Mouse (Mus musculus) lung, embryonic 15.5 days (tissue): ENCODE results near the gene Heatr6. TPM values are rescaled to one million over a fixed set of nuclear protein-coding genes. Genes with fewer than 3 reads are reported as not detected.

Source experiments
- ATAC-seq: fragments of 200-750 bp; cut with Nextera tagmentation; 2 replicates; pipeline ENCODE4 v1.8.0; 2017; ENCODE audit warnings: moderate number of reproducible peaks, borderline replicate concordance; ENCODE audit not compliant: low FRiP score, low TSS enrichment; ENCODE audit errors: extremely low read depth
- H3K27ac ChIP-seq: fragments of 300-500 bp; sonication (generic); 2 replicates; pipeline ENCODE4 v1.5.1; 2015; ENCODE audit warnings: moderate library complexity, mild to moderate bottlenecking, inconsistent platforms
- H3K27me3 ChIP-seq: fragments of 300-500 bp; sonication (generic); 2 replicates; pipeline ENCODE4 v1.6.1; 2015; ENCODE audit warnings: inconsistent platforms
- H3K36me3 ChIP-seq: fragments of 300-500 bp; sonication (generic); 2 replicates; pipeline ENCODE4 v1.6.1; 2015; ENCODE audit warnings: inconsistent platforms
- H3K4me1 ChIP-seq: fragments of 300-500 bp; sonication (generic); 2 replicates; pipeline ENCODE4 v1.6.1; 2015; ENCODE audit warnings: inconsistent platforms
- H3K4me2 ChIP-seq: fragments of 300-500 bp; sonication (generic); 2 replicates; pipeline ENCODE4 v1.6.1; 2015; ENCODE audit warnings: inconsistent platforms, mild to moderate bottlenecking, moderate library complexity
- H3K4me3 ChIP-seq: fragments of 300-500 bp; sonication (generic); 2 replicates; pipeline ENCODE4 v1.5.1; 2015; ENCODE audit warnings: mild to moderate bottlenecking, inconsistent platforms
- H3K9ac ChIP-seq: fragments of 300-500 bp; sonication (generic); 2 replicates; pipeline ENCODE4 v1.6.1; 2015; ENCODE audit warnings: inconsistent platforms
- H3K9me3 ChIP-seq: fragments of 300-500 bp; sonication (generic); 2 replicates; pipeline ENCODE4 v1.6.1; 2016; ENCODE audit warnings: inconsistent platforms
- WGBS: fragments of 180-500 bp; shearing (Covaris S2); methylation state at CpG from one replicate; pipeline ENCODE4 v1.1.7; 2015; 5-methylcytosine and 5-hydroxymethylcytosine counted together
- polyA plus RNA-seq: library from polyadenylated mRNA; unstranded; fragments of >200 nt; fragmentation: Nextera tagmentation; extraction: Ambion mirVana; gene quantifications from 2 replicates; pipeline ENCODE4 v1.2.1, GENCODE M21; 2015

The Heatr6 gene
- polyA plus RNA-seq, 1 experiment from 2014 or later: 23.2 TPM

DNA sequence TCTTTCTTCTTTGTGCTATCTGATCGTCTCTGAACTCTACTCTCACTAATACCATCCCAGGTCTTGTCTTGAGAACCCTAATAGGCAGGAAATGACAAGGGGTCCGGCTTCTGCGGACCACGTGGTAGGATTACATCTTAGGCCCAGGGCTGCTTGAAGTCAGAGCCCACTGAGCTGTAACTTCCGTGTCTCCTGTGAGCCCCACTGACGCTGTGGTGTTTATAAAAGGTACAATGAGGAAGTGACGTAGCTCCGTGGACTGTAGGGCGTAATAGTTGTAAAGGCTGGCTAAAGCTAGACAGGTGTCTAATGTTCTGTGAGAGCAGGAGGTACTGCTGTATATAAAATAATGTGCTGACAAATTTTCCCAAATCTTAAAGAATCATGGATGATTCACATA, 13.8 kb downstream of the Heatr6 start:
- H3K9ac ChIP-seq: no peak overlapping the region
- WGBS: 88% methylated on average over 9 of the region's 9 CpGs
- H3K4me2 ChIP-seq: no peak overlapping the region
- H3K27ac ChIP-seq: no peak overlapping the region
- H3K27me3 ChIP-seq: no peaks in the 10 kb centered on the region
- no peaks in the 10 kb centered on the region for H3K4me1 ChIP-seq
- H3K4me3 ChIP-seq: no peak overlapping the region
- no peak for ATAC-seq
- peaks cover 90% of the 10 kb centered on the region for H3K36me3 ChIP-seq
- H3K9me3 ChIP-seq: no peaks in the 10 kb centered on the region

DNA sequence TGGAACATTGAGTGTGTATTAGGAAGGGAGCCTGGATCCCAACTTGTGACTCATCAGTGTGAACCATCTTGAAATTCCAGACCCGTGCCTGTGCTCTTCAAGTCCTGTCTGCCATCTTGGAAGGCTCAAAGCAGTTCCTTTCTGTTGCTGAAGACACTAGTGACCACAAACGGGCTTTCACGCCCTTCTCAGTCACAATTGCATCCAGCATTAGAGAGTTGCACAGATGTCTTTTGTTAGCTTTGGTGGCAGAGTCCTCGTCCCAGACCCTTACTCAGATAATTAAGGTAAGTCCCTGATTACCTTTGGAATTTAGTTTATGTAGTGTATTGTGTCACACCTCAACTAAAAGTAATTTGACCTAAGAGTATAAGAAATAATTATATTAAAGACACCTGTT, 15.5 kb downstream of the Heatr6 start:
- Histone ChIP-seq H3K4me3 (no peak overlapping the region), H3K4me1 (no peaks in the 10 kb centered on the region), H3K9me3 (no peaks in the 10 kb centered on the region), H3K27ac (no peak overlapping the region), H3K4me2 (no peak overlapping the region), H3K27me3 (no peaks in the 10 kb centered on the region), H3K36me3 (peaks cover 86% of the 10 kb centered on the region), H3K9ac (no peak overlapping the region)
- ATAC-seq: no peak
- 89% methylated on average over 4 of the region's 4 CpGs for WGBS

- no peak overlapping the region for H3K27ac ChIP-seq
- 93% methylated on average over 7 of the region's 7 CpGs for WGBS
- H3K36me3 ChIP-seq: peaks cover 86% of the 10 kb centered on the region
Observed at GRCm38 (mm10) chr11:83771014-83771413, 17.5 kb downstream of the Heatr6 start.

DNA sequence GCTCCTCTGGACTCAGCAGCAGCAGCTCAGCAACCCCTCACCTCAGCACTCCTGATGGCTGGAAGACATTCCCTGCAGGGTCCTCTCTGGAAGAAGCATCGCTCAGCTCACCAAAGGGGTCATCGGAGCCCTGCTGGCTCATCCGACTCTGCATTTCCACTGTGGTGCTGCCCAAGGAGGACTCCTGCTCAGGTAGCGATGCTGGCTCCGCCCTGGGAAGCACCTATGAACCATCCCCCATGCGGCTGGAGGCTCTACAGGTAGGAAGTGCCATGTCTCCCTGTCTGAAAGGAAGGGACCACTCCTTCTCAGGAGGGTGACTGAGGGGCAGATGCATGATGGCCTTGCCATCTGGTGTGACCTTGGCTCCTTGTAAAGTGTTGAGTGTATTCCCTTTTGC, 18.8 kb downstream of the Heatr6 start:
- Histone ChIP-seq H3K36me3 (peaks cover 86% of the 10 kb centered on the region), H3K4me2 (no peak overlapping the region), H3K27ac (no peak overlapping the region), H3K9ac (no peak overlapping the region), H3K4me3 (no peak overlapping the region), H3K27me3 (no peaks in the 10 kb centered on the region), H3K4me1 (no peaks in the 10 kb centered on the region), H3K9me3 (no peaks in the 10 kb centered on the region)
- no peak for ATAC-seq
- WGBS: 96% methylated on average over 6 of the region's 6 CpGs

More at GRCm38 (mm10) chr11:83771014-83771413, 17.5 kb downstream of the Heatr6 start:
- no peak overlapping the region for H3K4me3 ChIP-seq
- no peaks in the 10 kb centered on the region for H3K9me3 ChIP-seq
- ATAC-seq: no peak
- H3K9ac ChIP-seq: no peak overlapping the region
- H3K4me2 ChIP-seq: no peak overlapping the region
- no peaks in the 10 kb centered on the region for H3K27me3 ChIP-seq
- no peaks in the 10 kb centered on the region for H3K4me1 ChIP-seq

DNA sequence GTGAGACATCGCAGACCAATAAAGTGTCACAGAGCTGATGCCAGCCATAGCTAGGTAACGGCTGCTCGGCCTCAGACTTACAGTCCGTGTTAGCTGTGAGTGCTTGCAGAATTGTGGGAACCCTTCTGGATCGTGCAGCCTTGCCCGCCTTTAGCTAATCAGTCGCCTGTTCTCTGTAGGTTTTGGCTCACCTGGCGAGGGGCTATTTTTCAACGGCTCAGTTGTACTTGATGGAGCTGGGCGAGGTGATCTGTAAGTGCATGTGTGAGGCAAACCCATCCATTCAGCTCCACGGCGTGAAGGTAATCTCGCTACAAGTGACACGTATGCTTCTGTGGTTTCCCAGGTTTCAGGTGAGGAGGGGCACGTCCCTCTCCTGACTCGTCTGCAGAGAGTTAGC, 20.2 kb downstream of the Heatr6 start:
- no peak for ATAC-seq

GRCm38 (mm10) chr11:83774324-83774723, 20.8 kb downstream of the Heatr6 start:
- WGBS: 94% methylated on average over 11 of the region's 11 CpGs
- Histone ChIP-seq H3K9me3 (no peaks in the 10 kb centered on the region), H3K36me3 (peaks cover 78% of the 10 kb centered on the region), H3K4me3 (no peak overlapping the region), H3K4me2 (no peak overlapping the region), H3K9ac (no peak overlapping the region), H3K4me1 (no peaks in the 10 kb centered on the region), H3K27ac (no peak overlapping the region), H3K27me3 (no peaks in the 10 kb centered on the region)
- no peak for ATAC-seq

More for the DNA sequence above, 20.2 kb downstream of the Heatr6 start:
- Histone ChIP-seq H3K36me3 (peaks cover 78% of the 10 kb centered on the region), H3K4me3 (no peak overlapping the region), H3K27me3 (no peaks in the 10 kb centered on the region), H3K9ac (no peak overlapping the region), H3K9me3 (no peaks in the 10 kb centered on the region), H3K4me2 (no peak overlapping the region), H3K4me1 (no peaks in the 10 kb centered on the region), H3K27ac (no peak overlapping the region)
- WGBS: 94% methylated on average over 16 of the region's 16 CpGs

GRCm38 (mm10) chr11:83776798-83777197, 23.3 kb downstream of the Heatr6 start:
- Histone ChIP-seq H3K36me3 (peaks cover 86% of the 10 kb centered on the region), H3K4me2 (no peak overlapping the region), H3K27me3 (no peaks in the 10 kb centered on the region), H3K9me3 (no peaks in the 10 kb centered on the region), H3K4me3 (no peak overlapping the region), H3K27ac (no peak overlapping the region), H3K4me1 (no peaks in the 10 kb centered on the region), H3K9ac (no peak overlapping the region)
- 90% methylated on average over 8 of the region's 8 CpGs for WGBS
- no peak for ATAC-seq

- 75% methylated on average over 14 of the region's 14 CpGs for WGBS
- Histone ChIP-seq H3K9ac (no peak overlapping the region), H3K4me1 (peaks cover 9% of the 10 kb centered on the region; the same call in 1 of the 2 replicates)
Observed at GRCm38 (mm10) chr11:83783931-83784600, 30.6 kb downstream of the Heatr6 start.

DNA sequence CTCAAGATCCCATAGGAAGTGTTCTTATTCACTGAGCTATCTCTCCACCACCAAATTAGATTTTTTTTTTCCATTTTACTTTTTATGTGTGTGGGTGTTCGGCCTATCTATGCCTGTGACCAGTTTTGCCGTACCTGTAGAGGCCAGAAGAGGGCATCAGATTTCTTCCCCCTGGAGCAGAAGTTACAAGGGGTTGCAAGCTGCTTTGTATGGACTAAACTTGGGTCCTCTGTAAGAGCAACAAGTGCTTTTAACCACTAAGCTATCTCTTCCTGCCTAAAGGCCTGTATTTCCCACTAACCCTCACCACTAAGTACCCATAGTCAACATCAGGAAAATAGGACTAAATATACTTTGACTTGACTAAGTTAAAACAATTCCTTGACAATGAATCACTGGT, 31.2 kb downstream of the Heatr6 start:
- H3K27me3 ChIP-seq: no peaks in the 10 kb centered on the region
- no peaks in the 10 kb centered on the region for H3K9me3 ChIP-seq
- H3K36me3 ChIP-seq: peaks cover 33% of the 10 kb centered on the region
- H3K4me2 ChIP-seq: no peak overlapping the region
- H3K4me1 ChIP-seq: peaks cover 9% of the 10 kb centered on the region; the same call in 1 of the 2 replicates
- H3K27ac ChIP-seq: no peak overlapping the region
- ATAC-seq: no peak
- H3K4me3 ChIP-seq: no peak overlapping the region
- H3K9ac ChIP-seq: no peak overlapping the region
- WGBS: 68% methylated on average over 2 of the region's 2 CpGs

More at GRCm38 (mm10) chr11:83783931-83784600, 30.6 kb downstream of the Heatr6 start:
- Histone ChIP-seq H3K27ac (no peak overlapping the region), H3K9me3 (no peaks in the 10 kb centered on the region), H3K4me3 (no peak overlapping the region), H3K36me3 (peaks cover 39% of the 10 kb centered on the region), H3K27me3 (no peaks in the 10 kb centered on the region), H3K4me2 (no peak overlapping the region)
- no peak for ATAC-seq

DNA sequence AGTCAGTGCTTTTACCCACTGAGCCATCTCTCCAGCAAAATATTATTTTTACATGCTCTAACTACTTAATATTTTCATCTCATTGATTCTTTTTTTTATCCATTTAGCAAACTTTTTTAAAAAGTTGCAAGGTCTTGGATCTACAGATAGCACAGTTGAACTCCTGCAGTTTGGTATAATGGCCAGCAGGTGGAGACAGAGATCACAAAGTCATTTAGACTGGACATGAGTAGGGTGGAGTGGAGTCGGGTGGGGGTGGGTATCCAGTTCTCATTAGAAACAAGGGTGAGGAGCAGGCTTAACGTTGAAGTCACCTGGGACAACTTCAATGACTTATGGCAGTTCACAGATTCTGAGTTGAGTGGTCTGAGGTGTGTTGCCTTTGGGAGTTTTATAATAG, 31.9 kb downstream of the Heatr6 start:
- H3K4me2 ChIP-seq: no peak overlapping the region
- H3K27ac ChIP-seq: no peak overlapping the region
- ATAC-seq: 0 out of 2 replicates have a peak, but pooled peaks have one; percentile 13
- no peaks in the 10 kb centered on the region for H3K9me3 ChIP-seq
- peaks cover 26% of the 10 kb centered on the region for H3K36me3 ChIP-seq
- H3K27me3 ChIP-seq: no peaks in the 10 kb centered on the region
- peaks cover 9% of the 10 kb centered on the region; the same call in 1 of the 2 replicates for H3K4me1 ChIP-seq
- WGBS: 8% methylated on average over 2 of the region's 2 CpGs
- no peak overlapping the region for H3K4me3 ChIP-seq
- no peak overlapping the region for H3K9ac ChIP-seq

DNA sequence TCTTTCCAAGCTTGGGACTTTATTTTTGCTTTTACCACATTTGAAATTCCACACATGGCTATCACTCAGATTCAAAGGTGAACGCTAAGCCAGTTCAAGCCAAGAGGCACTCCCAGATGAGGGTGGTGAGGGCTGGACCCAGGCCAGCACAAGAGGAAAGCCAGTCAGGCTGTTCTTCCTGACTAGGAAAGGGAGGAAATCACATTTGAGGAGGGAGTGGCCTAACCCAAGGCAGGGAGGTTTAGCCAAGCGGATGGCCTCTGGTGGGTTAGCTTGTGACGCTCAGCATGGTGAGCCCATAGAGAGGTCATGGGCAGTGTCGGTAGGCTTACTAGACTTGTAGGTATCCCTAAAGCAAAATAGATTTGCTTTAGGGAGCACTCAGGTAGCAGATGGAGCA, 33.3 kb downstream of the Heatr6 start:
- H3K4me3 ChIP-seq: no peak overlapping the region
- no peaks in the 10 kb centered on the region for H3K27me3 ChIP-seq
- H3K9ac ChIP-seq: no peak overlapping the region
- H3K4me2 ChIP-seq: no peak overlapping the region
- H3K27ac ChIP-seq: no peak overlapping the region
- no peaks in the 10 kb centered on the region for H3K9me3 ChIP-seq
- ATAC-seq: no peak
- WGBS: 56% methylated on average over 4 of the region's 4 CpGs
- peaks cover 11% of the 10 kb centered on the region; the same call in 1 of the 2 replicates for H3K36me3 ChIP-seq
- H3K4me1 ChIP-seq: peaks cover 9% of the 10 kb centered on the region; the same call in 1 of the 2 replicates

DNA sequence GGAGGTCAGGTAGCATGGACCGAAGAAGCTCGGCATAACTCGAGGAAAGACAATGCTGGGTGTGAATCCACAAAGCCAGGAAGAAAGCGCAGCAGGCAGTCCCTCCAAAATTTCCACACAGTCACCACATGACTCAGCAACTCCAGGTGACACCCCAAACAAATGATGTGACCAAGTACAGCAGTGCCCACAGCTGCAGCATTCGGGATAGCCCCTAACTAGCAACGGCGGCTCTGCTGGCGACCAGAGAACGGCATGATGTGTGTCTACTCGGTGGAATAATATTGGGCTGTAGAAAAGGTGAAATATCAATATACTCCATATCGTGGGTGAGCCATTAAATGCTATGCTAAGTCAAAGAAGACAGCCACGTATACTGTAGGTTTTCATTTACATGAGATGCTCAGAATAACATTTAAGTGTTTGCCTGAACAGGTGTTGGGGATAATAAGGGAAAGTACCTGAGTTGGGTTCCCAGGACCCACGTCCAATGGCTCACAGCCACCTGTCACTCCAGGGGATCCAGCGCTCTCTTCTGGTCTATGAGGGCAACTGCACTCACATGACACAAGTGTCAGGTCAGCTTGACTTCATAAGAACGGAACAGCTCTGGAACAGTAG, 34.0 kb downstream of the Heatr6 start:
- Histone ChIP-seq H3K4me3 (no peak overlapping the region), H3K36me3 (peaks cover 7% of the 10 kb centered on the region; the same call in 1 of the 2 replicates), H3K9me3 (no peaks in the 10 kb centered on the region), H3K4me1 (peaks cover 9% of the 10 kb centered on the region; the same call in 1 of the 2 replicates), H3K27me3 (no peaks in the 10 kb centered on the region), H3K4me2 (no peak overlapping the region), H3K9ac (no peak overlapping the region), H3K27ac (no peak overlapping the region)
- 75% methylated on average over 15 of the region's 15 CpGs for WGBS
- no peak for ATAC-seq
